Mouse (Mus musculus) spleen, adult 2 months (tissue): ENCODE measurements around the gene Dph1.

Source experiments
- CTCF ChIP-seq: fragments of 200-500 bp; IDR thresholded peaks from 2 replicates; pipeline ENCODE4 v1.5.1; 2011; ENCODE audit warnings: mild to moderate bottlenecking, inconsistent platforms; ENCODE audit not compliant: insufficient read depth, insufficient read length, insufficient replicate concordance; ENCODE audit errors: extremely low read depth
- POLR2A ChIP-seq: fragments of 200-500 bp; IDR thresholded peaks from 2 replicates; pipeline ENCODE4 v1.6.1; 2011; ENCODE audit warnings: low read depth, low read length, inconsistent platforms

GRCm38 (mm10) chr11:75220115-75220514 lies 29.1 kb upstream of the Dph1 start:
- TF ChIP-seq POLR2A (no peak), CTCF (no peak)
